Mouse (Mus musculus) adipocyte (in vitro differentiated cells): ENCODE measurements around the gene Synj2.
A peak's percentile ranks its signal among the peaks of the same experiment; 100 is the strongest.

Experiments used
- DNase-seq: peaks from one replicate; pipeline ENCODE4 v3.0.0-alpha.2; 2016; ENCODE audit warnings: low spot score

Gene Synj2

GRCm38 (mm10) chr17:5935680-5936079 lies 5.4 kb upstream of the Synj2 start:
- peak; percentile 28 for DNase-seq

GRCm38 (mm10) chr17:5936276-5936675 lies 4.8 kb upstream of the Synj2 start:
- peak; percentile 81 for DNase-seq

GRCm38 (mm10) chr17:5937441-5937840 lies 3.6 kb upstream of the Synj2 start:
- peak; percentile 81 for DNase-seq

- DNase-seq = no peak
Measured at GRCm38 (mm10) chr17:5939871-5940270, 1.2 kb upstream of the Synj2 start.

GRCm38 (mm10) chr17:5940792-5941191 lies 288 bp upstream of the Synj2 start:
- DNase-seq = peak; percentile 67

GRCm38 (mm10) chr17:5942156-5942555 lies 1.1 kb downstream of the Synj2 start:
- DNase-seq = no peak

GRCm38 (mm10) chr17:5943053-5943452 lies 2.0 kb downstream of the Synj2 start:
- no peak for DNase-seq

- no peak for DNase-seq
Measured at GRCm38 (mm10) chr17:5947039-5947438, 6.0 kb downstream of the Synj2 start.

GRCm38 (mm10) chr17:5952455-5952854 lies 11.4 kb downstream of the Synj2 start:
- DNase-seq = no peak

GRCm38 (mm10) chr17:5956350-5957000 lies 15.4 kb downstream of the Synj2 start:
- DNase-seq = no peak

GRCm38 (mm10) chr17:5957097-5957496 lies 16.0 kb downstream of the Synj2 start:
- peak; percentile 80 for DNase-seq

- no peak for DNase-seq
Measured at GRCm38 (mm10) chr17:5958229-5958628, 17.1 kb downstream of the Synj2 start.

- DNase-seq = no peak
Measured at GRCm38 (mm10) chr17:5958636-5959035, 17.6 kb downstream of the Synj2 start.

- DNase-seq = no peak
Measured at GRCm38 (mm10) chr17:5959096-5959495, 18.0 kb downstream of the Synj2 start.

- DNase-seq = no peak
Measured at GRCm38 (mm10) chr17:5959802-5960201, 18.7 kb downstream of the Synj2 start.

GRCm38 (mm10) chr17:5963766-5964165 lies 22.7 kb downstream of the Synj2 start:
- DNase-seq = no peak

GRCm38 (mm10) chr17:5965084-5965781 lies 24.2 kb downstream of the Synj2 start:
- no peak for DNase-seq

- DNase-seq = no peak
Measured at GRCm38 (mm10) chr17:5966706-5967105, 25.6 kb downstream of the Synj2 start.

- no peak for DNase-seq
Measured at GRCm38 (mm10) chr17:5968562-5968961, 27.5 kb downstream of the Synj2 start.

- no peak for DNase-seq
Measured at GRCm38 (mm10) chr17:5969246-5969645, 28.2 kb downstream of the Synj2 start.

- no peak for DNase-seq
Measured at GRCm38 (mm10) chr17:5970298-5970821, 29.3 kb downstream of the Synj2 start.

- DNase-seq = no peak
Measured at GRCm38 (mm10) chr17:5973536-5973935, 32.5 kb downstream of the Synj2 start.
